Mouse (Mus musculus) hindbrain, embryonic 16.5 days (tissue): ENCODE measurements at regions not wholly inside any gene's neighbourhood (a gene's known extent, or its start where the extent isn't known, plus 50 kb on each side); places are given as distances from the start of the nearest gene placed in this dataset.
A peak's percentile ranks its signal among the peaks of the same experiment; 100 is the strongest.

Experiments
- ATAC-seq: fragments of 200-750 bp; cut with Nextera tagmentation; 2 replicates; pipeline ENCODE4 v1.8.0; 2017; ENCODE audit warnings: moderate TSS enrichment, moderate library complexity
- H3K27ac ChIP-seq: fragments of 300-500 bp; sonication (generic); 2 replicates; pipeline ENCODE4 v1.5.1; 2014; ENCODE audit warnings: low read depth, mild to moderate bottlenecking, control low read depth, low read length, moderate library complexity
- H3K27me3 ChIP-seq: fragments of 300-500 bp; sonication (generic); replicated peaks from 2 replicates; pipeline ENCODE4 v1.6.1; 2014; ENCODE audit warnings: low read length; ENCODE audit not compliant: control insufficient read depth, insufficient read depth
- H3K36me3 ChIP-seq: fragments of 300-500 bp; sonication (generic); 2 replicates; pipeline ENCODE4 v1.6.1; 2014; ENCODE audit warnings: mild to moderate bottlenecking, low read length, moderate library complexity, mixed read lengths; ENCODE audit not compliant: control insufficient read depth, insufficient read depth
- H3K4me1 ChIP-seq: fragments of 300-500 bp; sonication (generic); 2 replicates; pipeline ENCODE4 v1.6.1; 2014; ENCODE audit warnings: low read depth, low read length; ENCODE audit not compliant: control insufficient read depth, insufficient read depth
- H3K4me2 ChIP-seq: fragments of 300-500 bp; sonication (generic); 2 replicates; pipeline ENCODE4 v1.6.1; 2014; ENCODE audit warnings: mild to moderate bottlenecking, low read length, control low read depth, moderate library complexity
- H3K4me3 ChIP-seq: fragments of 300-500 bp; sonication (generic); 2 replicates; pipeline ENCODE4 v1.5.1; 2014; ENCODE audit warnings: mild to moderate bottlenecking, low read length, control low read depth, moderate library complexity
- H3K9ac ChIP-seq: fragments of 300-500 bp; sonication (generic); 2 replicates; pipeline ENCODE4 v1.6.1; 2014; ENCODE audit warnings: low read depth, mild to moderate bottlenecking, control low read depth, low read length, moderate library complexity
- H3K9me3 ChIP-seq: fragments of 300-500 bp; sonication (generic); 2 replicates; pipeline ENCODE4 v1.6.1; 2014; ENCODE audit warnings: mild to moderate bottlenecking, low read length, moderate library complexity; ENCODE audit not compliant: control insufficient read depth
- WGBS: fragments of 180-500 bp; shearing (Covaris S2); extraction: QIAGEN DNeasy Blood & Tissue Kit; methylation state at CpG from one replicate; pipeline ENCODE4 v1.1.7; 2014; 5-methylcytosine and 5-hydroxymethylcytosine counted together

- Histone ChIP-seq H3K36me3 (no peaks in the 10 kb centered on the region), H3K27ac (no peak overlapping the region)
- 85% methylated on average over 5 of the region's 5 CpGs for WGBS
Measured at GRCm38 (mm10) chr8:37048912-37049692, 55.7 kb downstream of the AI429214 start.

GRCm38 (mm10) chr8:37049969-37050683 is 56.7 kb downstream of the AI429214 start:
- H3K27ac ChIP-seq: no peak overlapping the region
- 75% methylated on average over 6 of the region's 6 CpGs for WGBS
- H3K36me3 ChIP-seq: no peaks in the 10 kb centered on the region
- H3K4me1 ChIP-seq: no peaks in the 10 kb centered on the region
- no peak overlapping the region for H3K4me3 ChIP-seq
- H3K9ac ChIP-seq: no peak overlapping the region
- no peak overlapping the region for H3K4me2 ChIP-seq
- H3K9me3 ChIP-seq: no peaks in the 10 kb centered on the region
- no peaks in the 10 kb centered on the region for H3K27me3 ChIP-seq
- no peak for ATAC-seq

More at GRCm38 (mm10) chr8:37048912-37049692, 55.7 kb downstream of the AI429214 start:
- H3K27me3 ChIP-seq: no peaks in the 10 kb centered on the region
- no peak overlapping the region for H3K4me3 ChIP-seq
- H3K4me1 ChIP-seq: no peaks in the 10 kb centered on the region
- H3K9me3 ChIP-seq: no peaks in the 10 kb centered on the region
- no peak overlapping the region for H3K4me2 ChIP-seq
- H3K9ac ChIP-seq: no peak overlapping the region
- ATAC-seq: no peak

- Histone ChIP-seq H3K4me3 (no peak overlapping the region), H3K27ac (no peak overlapping the region), H3K9ac (no peak overlapping the region), H3K27me3 (no peaks in the 10 kb centered on the region), H3K4me2 (no peak overlapping the region), H3K36me3 (no peaks in the 10 kb centered on the region), H3K9me3 (no peaks in the 10 kb centered on the region), H3K4me1 (no peaks in the 10 kb centered on the region)
- no peak for ATAC-seq
- WGBS: 32% methylated on average over 1 of the region's 1 CpGs
Measured at GRCm38 (mm10) chr8:37050684-37051028, 57.3 kb downstream of the AI429214 start.

- no peaks in the 10 kb centered on the region for H3K36me3 ChIP-seq
- no peaks in the 10 kb centered on the region for H3K4me1 ChIP-seq
- H3K4me3 ChIP-seq: no peak overlapping the region
- H3K27me3 ChIP-seq: no peaks in the 10 kb centered on the region
- no peak overlapping the region for H3K27ac ChIP-seq
- no peaks in the 10 kb centered on the region for H3K9me3 ChIP-seq
- no peak overlapping the region for H3K4me2 ChIP-seq
- whole genome bisulfite sequencing: 81% methylated on average over 3 of the region's 3 CpGs
- no peak overlapping the region for H3K9ac ChIP-seq
- no peak for ATAC-seq
Measured at GRCm38 (mm10) chr8:37056376-37056775, 63.0 kb downstream of the AI429214 start.

DNA sequence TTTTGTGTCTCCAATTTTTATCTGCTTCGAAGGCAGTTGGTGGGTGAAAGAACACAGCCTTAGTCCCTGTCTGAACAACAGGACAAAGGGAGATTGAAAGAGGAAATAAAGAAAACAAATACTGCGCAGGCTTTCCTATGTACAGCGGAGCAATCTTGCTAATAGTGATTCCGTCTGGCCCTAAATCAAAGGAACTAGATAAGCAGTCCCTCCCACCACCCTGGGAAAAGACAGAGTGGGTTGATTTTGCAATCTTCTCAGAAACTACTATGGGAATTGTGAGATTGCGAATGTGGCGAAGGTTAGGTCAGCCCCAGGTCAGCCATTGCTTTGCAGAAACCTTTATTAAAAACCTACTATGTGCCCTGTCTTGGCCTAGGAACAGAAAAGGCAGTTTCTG is 65.0 kb downstream of the AI429214 start:
- no peak overlapping the region for H3K27ac ChIP-seq
- no peaks in the 10 kb centered on the region for H3K36me3 ChIP-seq
- H3K4me3 ChIP-seq: no peak overlapping the region
- H3K9ac ChIP-seq: no peak overlapping the region
- no peak overlapping the region for H3K4me2 ChIP-seq
- no peaks in the 10 kb centered on the region for H3K9me3 ChIP-seq
- WGBS: 78% methylated on average over 6 of the region's 6 CpGs
- no peak for ATAC-seq
- no peaks in the 10 kb centered on the region for H3K27me3 ChIP-seq
- H3K4me1 ChIP-seq: no peaks in the 10 kb centered on the region

DNA sequence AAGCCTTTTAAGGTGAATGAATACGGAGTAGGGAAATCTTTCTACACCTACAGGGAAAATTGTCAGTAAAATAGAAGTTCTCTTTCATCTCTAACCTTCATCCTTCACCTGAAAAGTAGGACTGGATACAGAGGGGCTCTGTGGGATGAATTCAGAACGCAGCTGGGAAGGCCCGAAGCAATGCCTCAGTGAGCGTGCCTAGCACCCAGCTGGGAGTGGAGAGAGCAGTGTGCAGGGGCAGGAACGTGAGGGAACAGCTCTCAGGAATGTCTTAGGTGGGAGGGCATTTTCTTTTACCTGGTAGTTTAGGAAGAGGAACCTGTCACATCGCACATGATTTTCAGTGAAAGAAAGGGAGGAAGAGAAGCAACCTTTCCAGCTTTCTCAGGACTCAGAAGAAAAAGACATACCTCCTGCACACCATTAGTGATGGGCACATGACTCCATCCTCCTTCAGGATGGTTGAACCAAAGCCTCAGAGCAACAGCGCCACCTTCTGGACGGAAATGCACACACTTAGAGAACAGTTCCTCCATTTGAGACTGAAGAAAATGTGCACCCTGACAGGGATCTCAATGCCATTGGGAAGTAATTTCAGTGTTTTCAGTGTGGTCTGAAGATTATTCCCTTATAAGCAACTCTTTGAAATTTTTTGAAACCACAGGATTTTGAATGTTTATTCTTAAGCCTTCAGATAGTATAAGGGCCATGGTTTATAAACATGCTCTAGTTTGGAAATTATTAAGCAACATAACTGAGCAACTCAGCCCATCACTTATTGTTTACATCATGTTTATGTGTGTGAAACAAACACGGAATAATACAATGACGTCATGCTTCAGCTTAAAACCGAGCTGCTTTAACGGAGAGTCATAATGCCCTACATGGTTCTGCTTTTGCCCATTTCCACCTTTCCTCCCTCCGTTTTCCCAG is 68.9 kb downstream of the AI429214 start:
- Histone ChIP-seq H3K9ac (no peak overlapping the region), H3K4me1 (no peaks in the 10 kb centered on the region), H3K27ac (no peak overlapping the region), H3K9me3 (no peaks in the 10 kb centered on the region), H3K27me3 (no peaks in the 10 kb centered on the region), H3K36me3 (no peaks in the 10 kb centered on the region), H3K4me3 (no peak overlapping the region), H3K4me2 (no peak overlapping the region)
- WGBS: 35% methylated on average over 13 of the region's 13 CpGs
- ATAC-seq: peak; percentile 87

DNA sequence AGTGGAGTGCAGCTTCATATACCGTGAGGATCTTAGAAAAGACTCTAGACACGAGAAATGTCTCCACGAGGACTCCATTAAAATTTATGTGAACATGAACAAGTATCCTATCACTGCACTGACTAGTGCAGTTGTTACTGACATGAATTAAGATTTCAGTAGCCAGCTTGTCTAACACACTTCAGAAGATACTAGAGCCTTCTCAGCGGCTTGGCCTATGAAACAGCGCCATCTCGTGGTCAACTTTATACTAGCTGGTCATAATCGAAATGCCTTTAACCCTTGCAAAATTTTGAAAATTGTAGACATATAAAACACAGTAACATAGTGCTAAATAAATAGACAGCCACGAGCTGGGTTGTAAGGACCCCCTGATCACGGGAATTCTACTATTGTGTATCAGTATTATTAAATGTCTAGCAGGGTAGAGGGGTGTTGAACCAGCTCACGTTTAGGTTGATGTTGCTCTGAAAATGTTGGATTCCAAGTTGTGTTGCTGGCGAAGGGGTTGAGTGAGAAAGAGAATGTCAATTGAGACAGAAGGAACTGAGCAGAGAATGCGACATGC is 70.4 kb downstream of the AI429214 start:
- H3K27me3 ChIP-seq: no peaks in the 10 kb centered on the region
- peak; percentile 84 for ATAC-seq
- H3K4me2 ChIP-seq: no peak overlapping the region
- H3K9me3 ChIP-seq: no peaks in the 10 kb centered on the region
- H3K9ac ChIP-seq: no peak overlapping the region
- H3K4me1 ChIP-seq: no peaks in the 10 kb centered on the region
- H3K4me3 ChIP-seq: no peak overlapping the region
- no peak overlapping the region for H3K27ac ChIP-seq
- H3K36me3 ChIP-seq: no peaks in the 10 kb centered on the region
- 23% methylated on average over 12 of the region's 12 CpGs for WGBS

GRCm38 (mm10) chr8:37072905-37073304 is 79.5 kb downstream of the AI429214 start:
- 24% methylated on average over 2 of the region's 2 CpGs for WGBS
- ATAC-seq: no peak
- no peak overlapping the region for H3K4me3 ChIP-seq
- H3K36me3 ChIP-seq: no peaks in the 10 kb centered on the region
- H3K27me3 ChIP-seq: no peaks in the 10 kb centered on the region
- no peaks in the 10 kb centered on the region for H3K9me3 ChIP-seq
- H3K4me1 ChIP-seq: no peaks in the 10 kb centered on the region
- no peak overlapping the region for H3K4me2 ChIP-seq
- H3K9ac ChIP-seq: no peak overlapping the region
- no peak overlapping the region for H3K27ac ChIP-seq
